Mouse (Mus musculus) cerebellum, adult 2 months (tissue): ENCODE data around the gene Eloa. TPM values are rescaled to one million over a fixed set of nuclear protein-coding genes. Genes with fewer than 3 reads are reported as not detected.
"Not testable (repeated sequence)": the region's sequence is repeated elsewhere in the genome, so short reads cannot be mapped to it uniquely, and the experiment has no call there.

ENCODE experiments used
- DNase-seq, 2 experiments: peaks; one replicate each; pipeline ENCODE4 v3.0.0; 2021
- H3K27ac ChIP-seq: fragments of 200-500 bp; 2 replicates; pipeline ENCODE4 v1.5.1; 2012; ENCODE audit warnings: low read length, control low read depth, inconsistent platforms; ENCODE audit not compliant: insufficient read depth
- H3K27me3 ChIP-seq: fragments of 200-500 bp; 2 replicates; pipeline ENCODE4 v1.6.1; 2012; ENCODE audit warnings: inconsistent platforms, mild to moderate bottlenecking, low read length, moderate library complexity; ENCODE audit not compliant: control insufficient read depth, insufficient read depth
- H3K4me1 ChIP-seq: fragments of 200-500 bp; 2 replicates; pipeline ENCODE4 v1.6.1; 2011; ENCODE audit warnings: low read length; ENCODE audit not compliant: control insufficient read depth, insufficient read depth
- H3K4me3 ChIP-seq: fragments of 200-500 bp; replicated peaks from 2 replicates; pipeline ENCODE3; 2011; ENCODE audit warnings: mild to moderate bottlenecking, low read depth, low read length, control low read depth; ENCODE audit not compliant: insufficient read depth
- CTCF ChIP-seq: fragments of 200-500 bp; IDR thresholded peaks from 2 replicates; pipeline ENCODE4 v1.5.1; 2011; ENCODE audit warnings: low read depth, mild to moderate bottlenecking, control low read depth, low read length, moderate library complexity, borderline replicate concordance; ENCODE audit not compliant: insufficient read depth
- POLR2A ChIP-seq: fragments of 200-500 bp; IDR thresholded peaks from 2 replicates; pipeline ENCODE4 v1.6.1; 2011; ENCODE audit warnings: low read length, control low read depth, borderline replicate concordance; ENCODE audit not compliant: insufficient read depth
- WGBS: fragments of 180-500 bp; shearing (Covaris S2); methylation state at CpG from one replicate; pipeline ENCODE4 v1.1.7; 2018; 5-methylcytosine and 5-hydroxymethylcytosine counted together
- polyA plus RNA-seq: library from polyadenylated mRNA; depleted of rRNA; stranded (reverse); fragments of >200 nt; gene quantifications from 2 replicates; pipeline ENCODE4 v1.2.3, GENCODE M21; 2012; rRNA removed

Gene Eloa
- polyA plus RNA-seq: 18.3 and 19.2 TPM in 2 replicates

- under 1% methylated on average over 43 of the region's 48 CpGs for WGBS
- DNase-seq: peak; percentile 98
- no peak for TF ChIP-seq CTCF
- TF ChIP-seq POLR2A: peak; percentile 63
- H3K27ac ChIP-seq: peak within 1 kb of the TSS; percentile 19; the same call in 1 of the 2 replicates
- H3K4me3 ChIP-seq: peak within 1 kb of the TSS; percentile 92
- no peaks in the 10 kb centered on the region for H3K27me3 ChIP-seq
- H3K4me1 ChIP-seq: no peaks in the 10 kb centered on the region; the same call in 1 of the 2 replicates
Observed at GRCm38 (mm10) chr4:136021549-136022047, at the start of gene Eloa. TSS of gene Eloa (minus strand) at chr4:136021763.

- Histone ChIP-seq H3K4me3 (no peak overlapping the region), H3K27ac (no peak overlapping the region), H3K4me1 (0 out of 2 replicates have a peak, but pooled peaks cover 5% of the 10 kb centered on the region), H3K27me3 (no peaks in the 10 kb centered on the region)
- peak; percentile 51 to 74 for DNase-seq
- 6% methylated on average over 15 of the region's 15 CpGs for WGBS
- TF ChIP-seq POLR2A (no peak), CTCF (peak; percentile 95)
Observed at GRCm38 (mm10) chr4:136071178-136071714, 49.7 kb upstream of the Eloa start.

- WGBS: 64% methylated on average over 6 of the region's 6 CpGs
Observed at GRCm38 (mm10) chr4:136070592-136070991, 49.0 kb upstream of the Eloa start.

DNA sequence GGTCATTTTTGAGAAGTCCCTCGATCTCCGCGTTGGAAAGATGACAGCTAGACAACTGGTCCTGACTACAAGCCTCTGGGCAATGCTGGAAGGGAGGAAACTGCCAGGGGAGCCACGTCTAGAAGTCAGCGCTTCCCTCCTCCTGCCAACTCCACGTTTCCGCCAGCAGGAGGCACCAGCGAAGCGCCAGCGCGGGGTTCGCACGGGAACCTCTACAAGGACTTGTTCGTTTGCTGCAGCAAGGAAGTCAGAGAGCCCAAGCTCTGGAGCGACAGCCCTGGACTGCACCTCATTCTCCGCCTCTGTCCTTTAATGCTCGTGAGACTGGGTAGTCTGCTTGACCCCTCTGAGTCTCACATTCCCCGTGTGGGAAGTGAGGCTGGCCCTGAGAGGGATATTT is 48.4 kb upstream of the Eloa start:
- TF ChIP-seq CTCF: peak; percentile 79
- TF ChIP-seq POLR2A: no peak
- 0 out of 2 replicates have a peak, but pooled peaks cover 5% of the 10 kb centered on the region for H3K4me1 ChIP-seq
- DNase-seq: peak; percentile 47 to 53
- no peak overlapping the region for H3K4me3 ChIP-seq
- no peaks in the 10 kb centered on the region for H3K27me3 ChIP-seq
- H3K27ac ChIP-seq: no peak overlapping the region
- WGBS: 4% methylated on average over 18 of the region's 18 CpGs

More at GRCm38 (mm10) chr4:136070592-136070991, 49.0 kb upstream of the Eloa start:
- TF ChIP-seq CTCF (no peak), POLR2A (no peak)
- Histone ChIP-seq H3K4me3 (no peak overlapping the region), H3K4me1 (0 out of 2 replicates have a peak, but pooled peaks cover 5% of the 10 kb centered on the region), H3K27me3 (no peaks in the 10 kb centered on the region), H3K27ac (no peak overlapping the region)
- no peak for DNase-seq

DNA sequence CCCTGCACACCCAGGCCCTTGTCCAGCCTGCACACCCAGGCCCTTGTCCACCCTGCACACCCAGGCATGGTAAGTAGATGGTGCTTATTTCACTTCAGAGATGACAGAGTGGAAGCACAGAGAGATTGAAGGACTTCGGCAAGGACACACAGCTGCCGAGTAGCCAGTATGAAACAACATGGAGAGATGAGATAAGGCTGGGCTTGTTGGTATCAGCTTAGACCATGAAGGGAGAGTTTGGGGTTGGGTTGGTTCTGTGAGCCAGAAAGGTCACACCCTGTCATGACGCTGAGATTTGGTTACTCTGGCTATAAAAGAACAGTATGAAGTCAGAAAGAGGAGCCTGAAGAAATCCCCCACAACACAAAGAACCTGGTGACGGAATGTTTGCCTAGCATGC is 47.8 kb upstream of the Eloa start:
- TF ChIP-seq POLR2A: no peak
- TF ChIP-seq CTCF: no peak
- 74% methylated on average over 4 of the region's 4 CpGs for WGBS
- Histone ChIP-seq H3K27ac (no peak overlapping the region), H3K4me3 (no peak overlapping the region), H3K4me1 (0 out of 2 replicates have a peak, but pooled peaks cover 5% of the 10 kb centered on the region), H3K27me3 (no peaks in the 10 kb centered on the region)
- DNase-seq: no peak

GRCm38 (mm10) chr4:136063143-136063542 is 41.6 kb upstream of the Eloa start:
- no peak for TF ChIP-seq CTCF
- TF ChIP-seq POLR2A: no peak
- H3K4me3 ChIP-seq: no peak overlapping the region
- H3K4me1 ChIP-seq: no peaks in the 10 kb centered on the region
- no peak for DNase-seq
- no peak overlapping the region for H3K27ac ChIP-seq
- 97% methylated on average over 4 of the region's 4 CpGs for WGBS
- no peaks in the 10 kb centered on the region for H3K27me3 ChIP-seq

DNA sequence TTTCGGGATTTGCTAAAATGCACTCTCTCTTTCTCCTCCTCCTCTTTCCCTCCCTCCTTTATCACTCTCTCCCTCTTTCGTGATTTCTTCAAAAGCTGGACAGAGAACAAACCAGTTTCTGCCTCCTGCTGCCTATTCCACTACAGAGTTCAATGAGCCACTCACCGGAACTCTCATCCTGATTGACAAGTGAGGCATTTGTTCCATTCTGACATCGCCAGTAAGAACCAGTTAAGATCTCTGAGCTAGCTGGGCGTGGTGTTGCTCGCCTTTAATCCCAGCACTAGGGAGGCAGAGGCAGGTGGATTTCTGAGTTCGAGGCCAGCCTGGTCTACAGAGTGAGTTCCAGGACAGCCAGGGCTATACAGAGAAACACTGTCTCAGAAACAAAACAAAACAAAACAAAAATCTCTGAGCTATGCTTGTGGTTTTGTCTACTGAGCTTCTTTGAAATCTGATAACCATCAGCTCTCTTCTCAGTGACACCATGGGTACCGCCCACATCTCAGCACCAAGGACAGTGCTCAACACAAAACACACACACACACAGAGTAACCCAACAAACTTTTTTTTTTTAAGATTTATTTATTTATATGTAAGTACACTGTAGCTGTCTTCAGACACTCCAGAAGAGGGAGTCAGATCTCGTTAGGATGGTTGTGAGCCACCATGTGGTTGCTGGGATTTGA is 38.4 kb upstream of the Eloa start:
- not testable (repeated sequence) for H3K4me3 ChIP-seq, H3K27me3 ChIP-seq, H3K27ac ChIP-seq, H3K4me1 ChIP-seq, DNase-seq
- 63% methylated on average over 9 of the region's 9 CpGs for whole genome bisulfite sequencing

DNA sequence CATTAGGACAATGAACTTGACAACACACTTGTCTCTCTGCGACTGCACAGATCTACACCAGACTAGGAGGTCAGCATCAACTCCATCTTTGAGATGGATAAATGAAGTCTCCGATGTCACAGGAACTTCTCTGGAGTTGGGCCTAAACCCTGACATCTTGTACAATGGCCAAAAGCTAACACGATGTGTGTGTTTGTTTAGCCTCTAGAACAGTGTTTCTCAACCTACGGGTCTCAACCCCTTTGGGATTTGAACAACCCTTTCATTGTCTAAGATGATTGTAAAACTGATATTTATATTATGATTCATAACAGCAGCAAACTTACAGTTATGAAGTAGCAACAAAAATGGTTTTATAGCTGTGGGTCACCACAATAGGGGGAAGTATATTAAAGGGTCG is 36.4 kb upstream of the Eloa start:
- no peak overlapping the region for H3K4me3 ChIP-seq

More for the DNA sequence above, 36.4 kb upstream of the Eloa start:
- no peak for DNase-seq
- 81% methylated on average over 5 of the region's 5 CpGs for WGBS
- Histone ChIP-seq H3K4me1 (no peaks in the 10 kb centered on the region), H3K27me3 (no peaks in the 10 kb centered on the region), H3K27ac (no peak overlapping the region)
- no peak for TF ChIP-seq POLR2A
- no peak for TF ChIP-seq CTCF
